Mouse (Mus musculus) heart, embryonic 14.5 days (tissue): ENCODE data around the gene Runx1. TPM values are rescaled to one million over a fixed set of nuclear protein-coding genes. Genes with fewer than 3 reads are reported as not detected.

Experiments used
- ATAC-seq: fragments of 200-750 bp; cut with Nextera tagmentation; 2 replicates; pipeline ENCODE4 v1.8.0; 2017; ENCODE audit warnings: low read depth, moderate TSS enrichment; ENCODE audit not compliant: insufficient number of reproducible peaks, insufficient read depth, low FRiP score
- H3K27ac ChIP-seq, 2 experiments: fragments of 200-500 bp in 1 of 2; fragments of 300-500 bp in 1 of 2; sonication (generic) in 1 of 2; replicated peaks in 1 of 2; 2 replicates each; pipeline ENCODE4 v1.5.1; 2012 to 2014; ENCODE audit warnings: low read depth in 2 of 2, low read length in 2 of 2, control low read depth in 1 of 2, mild to moderate bottlenecking in 1 of 2, mixed read lengths in 1 of 2; ENCODE audit not compliant: control insufficient read depth in 1 of 2, insufficient read depth in 1 of 2
- H3K27me3 ChIP-seq: fragments of 300-500 bp; sonication (generic); 2 replicates; pipeline ENCODE4 v1.6.1; 2014; ENCODE audit warnings: mild to moderate bottlenecking, low read length, control low read depth; ENCODE audit not compliant: control insufficient read depth, insufficient read depth
- H3K36me3 ChIP-seq: fragments of 300-500 bp; sonication (generic); 2 replicates; pipeline ENCODE4 v1.6.1; 2014; ENCODE audit warnings: mild to moderate bottlenecking, control low read depth, low read length, mixed read lengths; ENCODE audit not compliant: control insufficient read depth, insufficient read depth
- H3K4me1 ChIP-seq, 2 experiments: fragments of 200-500 bp in 1 of 2; fragments of 300-500 bp in 1 of 2; sonication (generic) in 1 of 2; 2 replicates each; pipeline ENCODE4 v1.6.1; 2012 to 2014; ENCODE audit warnings: low read length in 2 of 2, control low read depth in 1 of 2, mixed read lengths in 1 of 2; ENCODE audit not compliant: control insufficient read depth in 2 of 2, insufficient read depth in 2 of 2
- H3K4me2 ChIP-seq: fragments of 300-500 bp; sonication (generic); 2 replicates; pipeline ENCODE4 v1.6.1; 2014; ENCODE audit warnings: mild to moderate bottlenecking, low read length
- H3K4me3 ChIP-seq, 2 experiments: fragments of 200-500 bp in 1 of 2; fragments of 300-500 bp in 1 of 2; sonication (generic) in 1 of 2; 2 replicates each; pipeline ENCODE4 v1.5.1; 2012 to 2014; ENCODE audit warnings: low read length in 2 of 2, mild to moderate bottlenecking in 2 of 2, control low read depth in 1 of 2, low read depth in 1 of 2, moderate library complexity in 1 of 2; ENCODE audit not compliant: control insufficient read depth in 1 of 2, insufficient read depth in 1 of 2
- H3K9ac ChIP-seq: fragments of 300-500 bp; sonication (generic); 2 replicates; pipeline ENCODE4 v1.6.1; 2014; ENCODE audit warnings: mild to moderate bottlenecking, low read length
- H3K9me3 ChIP-seq: fragments of 300-500 bp; sonication (generic); 2 replicates; pipeline ENCODE4 v1.6.1; 2016; ENCODE audit warnings: low read length, control low read depth; ENCODE audit not compliant: control insufficient read depth
- WGBS: fragments of 180-500 bp; shearing (Covaris S2); extraction: QIAGEN DNeasy Blood & Tissue Kit; methylation state at CpG from one replicate; pipeline ENCODE4 v1.1.7; 2014; 5-methylcytosine and 5-hydroxymethylcytosine counted together
- polyA plus RNA-seq: library from polyadenylated mRNA; unstranded; fragments of >200 nt; fragmentation: Nextera tagmentation; extraction: Ambion mirVana; gene quantifications from 2 replicates; pipeline ENCODE4 v1.2.1, GENCODE M21; 2014

Gene Runx1
- polyA plus RNA-seq, 1 experiment from 2014 or later, result 1.0 TPM

DNA sequence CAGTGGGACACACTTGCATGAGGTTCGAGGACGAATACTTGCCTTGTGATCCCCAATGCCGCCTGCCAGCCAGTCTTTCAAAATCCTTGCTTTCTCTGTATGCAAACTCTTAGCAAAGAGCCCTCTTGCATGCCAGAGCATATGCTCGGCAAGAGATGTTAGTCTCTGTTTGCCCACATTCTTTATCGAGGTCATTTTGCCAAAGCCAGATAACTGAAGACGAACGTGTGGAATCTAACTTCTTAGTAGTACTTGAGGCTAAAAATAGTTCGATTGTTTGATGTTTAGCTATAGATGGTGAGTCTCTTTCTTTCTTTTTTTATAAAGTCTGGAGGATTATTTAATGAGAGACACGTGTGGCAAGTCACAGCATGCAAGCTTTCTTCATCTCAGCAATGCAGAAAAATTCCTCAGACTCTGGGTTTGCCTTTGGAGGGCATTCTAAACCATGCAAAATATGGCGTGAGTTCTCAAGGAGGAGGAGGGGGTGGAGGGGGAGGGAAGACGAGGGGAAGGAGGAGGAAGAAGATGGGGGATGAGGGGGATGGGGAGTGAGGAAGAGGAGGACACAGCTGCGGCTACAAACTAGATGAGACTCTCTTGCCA, 81.7 kb downstream of the Runx1 start:
- Histone ChIP-seq H3K9ac (no peak overlapping the region), H3K9me3 (no peaks in the 10 kb centered on the region), H3K4me3 (no peak overlapping the region), H3K4me1 (peaks cover 5 to 7% of the 10 kb centered on the region in 2 experiments; a peak in 1 of 4 replicates), H3K27ac (no peak overlapping the region), H3K4me2 (no peak overlapping the region), H3K27me3 (peaks cover 12% of the 10 kb centered on the region; the same call in 1 of the 2 replicates), H3K36me3 (no peaks in the 10 kb centered on the region)
- WGBS, result 35% methylated on average over 12 of the region's 12 CpGs
- no peak for ATAC-seq

DNA sequence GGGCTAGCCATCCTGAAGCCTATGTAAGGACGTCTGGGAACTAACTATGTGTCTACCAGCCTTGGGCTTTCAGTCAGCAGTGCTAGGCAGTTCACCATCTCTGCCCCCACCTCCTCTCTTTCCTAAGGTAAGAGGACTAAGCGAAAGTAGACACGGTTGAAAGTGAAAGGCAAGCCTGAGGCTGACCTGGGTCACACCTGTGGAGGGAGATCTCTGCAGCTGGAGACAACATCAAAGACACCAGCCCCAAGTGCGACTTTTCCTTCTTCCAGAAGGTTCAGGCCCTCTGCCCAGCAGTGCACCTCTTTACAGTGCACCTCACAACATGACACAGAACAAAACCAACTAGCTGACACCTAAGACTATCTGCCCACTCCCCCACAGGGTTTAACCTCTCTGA, 82.2 kb downstream of the Runx1 start:
- Histone ChIP-seq H3K4me2 (no peak overlapping the region), H3K4me3 (no peak overlapping the region), H3K4me1 (peaks cover 5 to 7% of the 10 kb centered on the region in 2 experiments; a peak in 1 of 4 replicates), H3K9ac (no peak overlapping the region), H3K27ac (no peak overlapping the region), H3K36me3 (no peaks in the 10 kb centered on the region), H3K27me3 (peaks cover 12% of the 10 kb centered on the region; the same call in 1 of the 2 replicates), H3K9me3 (no peaks in the 10 kb centered on the region)
- no peak for ATAC-seq
- WGBS, result 75% methylated on average over 4 of the region's 4 CpGs

DNA sequence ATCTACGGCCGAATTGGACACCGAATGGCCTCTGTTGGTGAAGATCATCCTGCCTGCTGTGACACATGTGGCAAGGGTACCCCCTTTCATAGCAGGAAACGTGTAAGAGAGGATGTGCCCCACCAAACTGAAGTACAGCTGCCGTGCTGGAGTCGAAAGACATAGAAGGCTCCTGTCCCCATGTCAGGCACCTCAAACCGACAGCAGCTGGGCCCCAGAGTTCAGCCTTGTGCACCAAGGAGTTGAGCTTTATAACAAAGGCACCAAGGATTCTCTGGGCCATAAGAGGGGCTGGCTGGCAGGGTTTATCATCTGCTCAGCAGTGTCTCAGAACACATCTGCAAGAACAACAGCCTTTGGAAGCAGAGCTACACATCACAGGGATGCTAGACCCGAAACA, 84.6 kb downstream of the Runx1 start:
- Histone ChIP-seq H3K4me1 (peaks cover 5 to 7% of the 10 kb centered on the region in 2 experiments; a peak in 1 of 4 replicates), H3K9me3 (no peaks in the 10 kb centered on the region), H3K4me3 (no peak overlapping the region), H3K9ac (no peak overlapping the region), H3K36me3 (no peaks in the 10 kb centered on the region), H3K27ac (no peak overlapping the region), H3K27me3 (peaks cover 12% of the 10 kb centered on the region; the same call in 1 of the 2 replicates), H3K4me2 (no peak overlapping the region)
- ATAC-seq, result no peak
- WGBS, result 82% methylated on average over 8 of the region's 8 CpGs

DNA sequence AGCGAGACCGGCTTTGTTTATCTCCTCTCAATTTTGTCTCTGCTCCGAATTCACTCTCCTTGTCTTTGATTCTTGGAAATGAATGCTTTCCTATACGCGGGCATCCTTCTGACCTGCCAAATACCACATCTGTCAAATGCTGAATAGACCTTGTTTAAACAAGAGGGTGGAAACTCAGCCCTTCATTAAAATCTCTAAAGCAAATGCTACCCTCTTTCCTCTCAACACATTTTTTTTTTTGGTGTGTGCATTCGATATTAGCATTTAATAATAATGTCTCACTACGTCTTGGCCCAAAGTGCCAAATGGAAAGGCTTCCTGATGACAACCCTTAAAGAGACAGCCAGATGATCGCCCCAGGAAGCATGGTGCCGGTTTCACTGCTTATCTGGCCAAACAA, 85.4 kb downstream of the Runx1 start:
- ATAC-seq, result no peak
- Histone ChIP-seq H3K9me3 (no peaks in the 10 kb centered on the region), H3K9ac (no peak overlapping the region), H3K4me3 (no peak overlapping the region), H3K4me2 (no peak overlapping the region), H3K36me3 (no peaks in the 10 kb centered on the region), H3K27ac (no peak overlapping the region), H3K27me3 (peaks cover 11% of the 10 kb centered on the region; the same call in 1 of the 2 replicates), H3K4me1 (peaks cover 5 to 7% of the 10 kb centered on the region in 2 experiments; a peak in 1 of 4 replicates)
- 70% methylated on average over 9 of the region's 9 CpGs for WGBS

DNA sequence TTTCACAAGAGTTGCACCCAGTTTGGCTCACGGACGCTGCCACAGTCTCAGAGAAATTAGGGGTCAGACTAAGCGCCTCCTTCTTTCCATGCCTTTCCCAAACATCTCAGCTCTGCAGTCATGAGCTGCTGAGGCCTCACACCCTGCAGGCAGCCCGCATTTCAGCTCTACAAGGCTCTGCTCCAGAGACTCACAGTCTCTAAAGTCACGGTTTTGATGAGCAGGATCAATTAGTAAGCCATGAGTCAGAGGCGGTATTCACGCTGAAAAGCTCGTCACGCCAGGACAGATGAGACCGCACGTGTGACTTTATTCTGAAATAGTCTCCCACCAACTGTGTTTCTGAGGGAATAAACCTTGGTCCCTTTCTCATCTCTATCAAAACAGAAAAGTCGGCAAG, 86.0 kb downstream of the Runx1 start:
- H3K27me3 ChIP-seq, result peaks cover 7% of the 10 kb centered on the region; the same call in 1 of the 2 replicates
- peaks cover 5 to 7% of the 10 kb centered on the region in 2 experiments; a peak in 1 of 4 replicates for H3K4me1 ChIP-seq
- H3K9ac ChIP-seq, result no peak overlapping the region
- no peak overlapping the region for H3K4me2 ChIP-seq
- no peak overlapping the region for H3K4me3 ChIP-seq
- ATAC-seq, result no peak
- 69% methylated on average over 12 of the region's 12 CpGs for WGBS
- H3K27ac ChIP-seq, result no peak overlapping the region
- no peaks in the 10 kb centered on the region for H3K9me3 ChIP-seq
- no peaks in the 10 kb centered on the region for H3K36me3 ChIP-seq

DNA sequence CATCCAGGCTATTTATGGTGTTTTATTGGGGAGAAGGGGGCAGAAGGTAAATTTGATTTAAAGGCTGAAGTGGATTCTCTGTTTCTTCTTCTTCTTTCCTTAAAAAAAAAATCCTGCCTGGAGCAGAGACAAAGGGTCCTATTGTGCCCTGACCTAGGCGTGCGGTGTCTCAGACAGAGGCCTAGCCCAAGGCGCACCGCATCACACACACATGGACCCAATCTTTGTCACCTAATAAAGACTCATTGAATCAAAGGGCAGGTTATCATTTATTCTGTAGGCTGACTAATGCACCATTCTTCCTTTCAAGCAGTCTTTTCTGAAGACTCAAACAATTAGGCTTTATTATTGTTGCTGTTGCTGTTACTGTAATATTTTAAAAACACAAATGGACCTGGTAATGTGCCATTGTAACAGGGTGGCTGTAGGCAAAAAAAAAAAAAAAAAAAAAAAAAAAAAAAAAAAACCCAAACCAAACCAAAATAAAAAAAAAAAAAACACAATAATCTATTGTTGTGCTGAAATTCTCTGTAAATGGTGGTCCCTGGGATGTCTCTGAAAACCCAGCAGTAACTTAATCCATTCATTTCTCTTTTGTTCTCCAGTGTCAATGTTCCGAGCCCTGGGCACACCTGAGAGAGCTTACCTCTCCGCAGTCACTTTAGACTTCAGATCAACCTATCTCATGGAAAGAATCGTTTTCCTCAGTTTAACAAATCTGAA, 86.7 kb downstream of the Runx1 start:
- Histone ChIP-seq H3K4me2 (no peak overlapping the region), H3K9me3 (no peaks in the 10 kb centered on the region), H3K27ac (no peak overlapping the region), H3K36me3 (no peaks in the 10 kb centered on the region), H3K27me3 (peaks cover 7% of the 10 kb centered on the region; the same call in 1 of the 2 replicates), H3K4me3 (no peak overlapping the region), H3K4me1 (peaks cover 4 to 5% of the 10 kb centered on the region in 2 experiments; a peak in 1 of 4 replicates), H3K9ac (no peak overlapping the region)
- no peak for ATAC-seq
- 85% methylated on average over 7 of the region's 7 CpGs for WGBS

DNA sequence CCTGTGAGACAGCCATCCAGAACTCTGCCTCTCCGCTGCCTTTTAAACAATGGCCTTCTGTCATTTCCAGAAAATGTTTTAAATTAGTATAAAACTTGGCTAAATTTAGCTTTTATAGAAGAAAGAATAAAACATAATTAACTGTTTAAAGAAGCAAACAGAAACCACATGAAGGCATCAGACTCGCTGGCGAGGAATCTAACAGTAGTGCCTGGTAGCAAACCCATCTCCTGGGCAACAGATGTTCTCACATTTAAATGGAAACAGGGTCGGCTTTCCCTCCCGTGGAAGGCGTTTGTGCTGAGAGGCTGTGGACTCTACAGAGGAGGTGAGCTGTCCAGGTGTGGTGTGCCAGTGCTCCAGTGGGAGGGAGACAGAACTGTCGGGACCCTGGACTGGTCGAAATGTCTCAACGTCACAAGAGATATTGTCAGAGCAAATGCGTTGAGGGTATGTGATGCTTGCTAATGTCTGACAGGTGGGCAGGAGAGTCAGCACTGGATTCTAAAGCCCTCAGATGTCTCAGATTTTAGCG, 87.4 kb downstream of the Runx1 start:
- Histone ChIP-seq H3K27ac (no peak overlapping the region), H3K4me3 (no peak overlapping the region), H3K4me1 (peaks cover 0 to 2% of the 10 kb centered on the region in 2 experiments; a peak in 1 of 4 replicates), H3K27me3 (peaks cover 7% of the 10 kb centered on the region; the same call in 1 of the 2 replicates), H3K9ac (no peak overlapping the region), H3K36me3 (no peaks in the 10 kb centered on the region), H3K9me3 (no peaks in the 10 kb centered on the region), H3K4me2 (no peak overlapping the region)
- 74% methylated on average over 11 of the region's 11 CpGs for WGBS
- ATAC-seq, result no peak
